Mouse (Mus musculus) testis, postnatal 14 days (tissue): Measurements from ENCODE around the gene Adgrd1.

Experiments used
- DNase-seq: peaks from one replicate; pipeline ENCODE4 v3.0.0; 2021; ENCODE audit warnings: low spot score

The Adgrd1 gene

GRCm38 (mm10) chr5:129208279-129208678, 111.7 kb downstream of the Adgrd1 start:
- DNase-seq: no peak

GRCm38 (mm10) chr5:129208845-129209244, 112.3 kb downstream of the Adgrd1 start:
- no peak for DNase-seq

- DNase-seq: no peak
Observed at GRCm38 (mm10) chr5:129211385-129212031, 115.0 kb downstream of the Adgrd1 start.

GRCm38 (mm10) chr5:129214023-129214422, 117.5 kb downstream of the Adgrd1 start:
- peak; percentile 36 for DNase-seq

GRCm38 (mm10) chr5:129216001-129216400, 119.5 kb downstream of the Adgrd1 start:
- no peak for DNase-seq

GRCm38 (mm10) chr5:129217481-129218221, 121.1 kb downstream of the Adgrd1 start:
- no peak for DNase-seq

GRCm38 (mm10) chr5:129218222-129218505, 121.6 kb downstream of the Adgrd1 start:
- DNase-seq: no peak

GRCm38 (mm10) chr5:129218537-129218981, 122.0 kb downstream of the Adgrd1 start:
- no peak for DNase-seq

- no peak for DNase-seq
Observed at GRCm38 (mm10) chr5:129219178-129219760, 122.7 kb downstream of the Adgrd1 start.

- no peak for DNase-seq
Observed at GRCm38 (mm10) chr5:129225810-129226450, 129.4 kb downstream of the Adgrd1 start.

GRCm38 (mm10) chr5:129228171-129228570, 131.6 kb downstream of the Adgrd1 start:
- DNase-seq: no peak

GRCm38 (mm10) chr5:129233301-129233700, 136.8 kb downstream of the Adgrd1 start:
- no peak for DNase-seq

GRCm38 (mm10) chr5:129233881-129234432, 137.4 kb downstream of the Adgrd1 start:
- DNase-seq: no peak

GRCm38 (mm10) chr5:129236366-129236765, 139.8 kb downstream of the Adgrd1 start:
- DNase-seq: no peak

GRCm38 (mm10) chr5:129241865-129242264, 145.3 kb downstream of the Adgrd1 start:
- no peak for DNase-seq

- no peak for DNase-seq
Observed at GRCm38 (mm10) chr5:129242265-129242664, 145.7 kb downstream of the Adgrd1 start.

- DNase-seq: no peak
Observed at GRCm38 (mm10) chr5:129243120-129243519, 146.6 kb downstream of the Adgrd1 start.

- DNase-seq: no peak
Observed at GRCm38 (mm10) chr5:129244392-129244791, 147.8 kb downstream of the Adgrd1 start.

GRCm38 (mm10) chr5:129249080-129249479, 152.5 kb downstream of the Adgrd1 start:
- no peak for DNase-seq
